Mouse (Mus musculus) CH12.LX (cell line): ENCODE results near the gene Setd3. TPM values are rescaled to one million over a fixed set of nuclear protein-coding genes. Genes with fewer than 3 reads are reported as not detected.

Experiments used
- DNase-seq: peaks from one replicate; pipeline ENCODE4 v3.0.0-alpha.2; 2013; ENCODE audit errors: extremely low read depth
- H3K27ac ChIP-seq: 2 replicates; pipeline ENCODE4 v1.5.1; 2012; ENCODE audit warnings: low read depth, mild to moderate bottlenecking, control low read depth, moderate library complexity; ENCODE audit not compliant: insufficient read depth
- H3K27me3 ChIP-seq: replicated peaks from 2 replicates; pipeline ENCODE3; 2012; ENCODE audit warnings: inconsistent platforms
- H3K36me3 ChIP-seq, 2 experiments: replicated peaks in 1 of 2; 2 replicates each; pipeline versions ENCODE3 to v1.6.1; 2012; ENCODE audit warnings: inconsistent platforms in 1 of 2, low read length in 1 of 2, mild to moderate bottlenecking in 1 of 2, mixed read lengths in 1 of 2, moderate library complexity in 1 of 2; ENCODE audit not compliant: control insufficient read depth in 1 of 2, insufficient read depth in 1 of 2
- H3K4me1 ChIP-seq, 2 experiments: 2 replicates each; pipeline ENCODE4 v1.6.1; 2012; ENCODE audit warnings: inconsistent platforms in 1 of 2, moderate library complexity in 1 of 2; ENCODE audit not compliant: insufficient read depth in 2 of 2, control insufficient read depth in 1 of 2
- H3K4me2 ChIP-seq: 2 replicates; pipeline ENCODE4 v1.6.1; 2012; ENCODE audit warnings: low read depth, mild to moderate bottlenecking, control low read depth; ENCODE audit not compliant: poor library complexity, insufficient read depth, severe bottlenecking
- H3K4me3 ChIP-seq, 3 experiments: fragments of 150-350 bp in 1 of 3; sonication (generic) in 1 of 3; replicated peaks in 1 of 3; 2 replicates each; pipeline versions ENCODE3 to v1.5.1; 2011 to 2012; ENCODE audit warnings: low read depth in 2 of 3, low read length in 2 of 3, mild to moderate bottlenecking in 2 of 3, moderate library complexity in 2 of 3, control low read depth in 1 of 3, improper control_type of control experiment in 1 of 3, inconsistent platforms in 1 of 3, mixed read lengths in 1 of 3; ENCODE audit not compliant: poor library complexity in 1 of 3
- H3K79me2 ChIP-seq: replicated peaks from 2 replicates; pipeline ENCODE4 v1.6.1; 2012; ENCODE audit warnings: mild to moderate bottlenecking, moderate library complexity; ENCODE audit not compliant: control insufficient read depth, poor library complexity, insufficient read depth, severe bottlenecking; ENCODE audit errors: extremely low read depth
- H3K9ac ChIP-seq: 2 replicates; pipeline ENCODE4 v1.6.1; 2012; ENCODE audit warnings: low read depth, mild to moderate bottlenecking, control low read depth, moderate library complexity; ENCODE audit not compliant: insufficient read depth
- H3K9me3 ChIP-seq: replicated peaks from 2 replicates; pipeline ENCODE3; 2012; ENCODE audit warnings: low read length, inconsistent platforms, mixed read lengths
- CHD1 ChIP-seq: IDR thresholded peaks from 2 replicates; pipeline ENCODE4 v1.6.1; 2012; ENCODE audit warnings: low read depth, low read length, improper control_type of control experiment, inconsistent platforms
- CTCF ChIP-seq, 2 experiments: IDR thresholded peaks in 1 of 2; conservative IDR thresholded peaks in 1 of 2; 2 replicates each; pipeline ENCODE4 v1.5.1; 2011 to 2012; ENCODE audit warnings: low read depth in 2 of 2, low read length in 2 of 2, improper control_type of control experiment in 1 of 2, inconsistent platforms in 1 of 2, mild to moderate bottlenecking in 1 of 2, moderate library complexity in 1 of 2
- ELF1 ChIP-seq: IDR thresholded peaks from 2 replicates; pipeline ENCODE4 v1.6.1; 2014; ENCODE audit warnings: low read depth, mild to moderate bottlenecking, inconsistent platforms, low read length, improper control_type of control experiment
- EP300 ChIP-seq: IDR thresholded peaks from 2 replicates; pipeline ENCODE4 v1.6.1; 2011; ENCODE audit warnings: low read length, improper control_type of control experiment
- HCFC1 ChIP-seq: IDR thresholded peaks from 2 replicates; pipeline ENCODE4 v1.6.1; 2012; ENCODE audit warnings: low read depth, mild to moderate bottlenecking, inconsistent platforms, low read length, improper control_type of control experiment
- IRF4 ChIP-seq: IDR thresholded peaks from 2 replicates; pipeline ENCODE4 v1.6.1; 2014; ENCODE audit warnings: low read depth, mild to moderate bottlenecking, inconsistent platforms, low read length, improper control_type of control experiment
- KAT2A ChIP-seq: IDR thresholded peaks from 2 replicates; pipeline ENCODE4 v1.6.1; 2012; ENCODE audit warnings: low read length, improper control_type of control experiment, inconsistent platforms; ENCODE audit not compliant: insufficient replicate concordance
- MAX ChIP-seq: IDR thresholded peaks from 2 replicates; pipeline ENCODE4 v1.6.1; 2011; ENCODE audit warnings: low read length, improper control_type of control experiment
- MAZ ChIP-seq: IDR thresholded peaks from 2 replicates; pipeline ENCODE4 v1.6.1; 2012; ENCODE audit warnings: low read depth, mild to moderate bottlenecking, inconsistent platforms, low read length, improper control_type of control experiment, moderate library complexity
- MYC ChIP-seq: IDR thresholded peaks from 2 replicates; pipeline ENCODE4 v1.6.1; 2011; ENCODE audit warnings: low read depth, mild to moderate bottlenecking, improper control_type of control experiment, low read length
- NRF1 ChIP-seq: IDR thresholded peaks from 2 replicates; pipeline ENCODE4 v1.6.1; 2014; ENCODE audit warnings: low read depth, mild to moderate bottlenecking, inconsistent platforms, low read length, improper control_type of control experiment, moderate library complexity
- PAX5 ChIP-seq: IDR thresholded peaks from 2 replicates; pipeline ENCODE4 v1.6.1; 2012; ENCODE audit warnings: low read length, inconsistent platforms, mixed read lengths
- POLR2A ChIP-seq: IDR thresholded peaks from 2 replicates; pipeline ENCODE4 v1.6.1; 2011; ENCODE audit warnings: low read depth, mild to moderate bottlenecking, improper control_type of control experiment, low read length
- RAD21 ChIP-seq: IDR thresholded peaks from 2 replicates; pipeline ENCODE4 v1.6.1; 2011; ENCODE audit warnings: low read depth, mild to moderate bottlenecking, low read length, improper control_type of control experiment, moderate library complexity
- RCOR1 ChIP-seq: conservative IDR thresholded peaks from 2 replicates; pipeline ENCODE4 v1.6.1; 2012; ENCODE audit warnings: low read depth, mild to moderate bottlenecking, inconsistent platforms, low read length, improper control_type of control experiment
- TBP ChIP-seq: conservative IDR thresholded peaks from 2 replicates; pipeline ENCODE4 v1.6.1; 2011; ENCODE audit warnings: low read depth, low read length, improper control_type of control experiment
- TCF12 ChIP-seq: IDR thresholded peaks from 2 replicates; pipeline ENCODE4 v1.6.1; 2014; ENCODE audit warnings: low read depth, mild to moderate bottlenecking, inconsistent platforms, low read length, improper control_type of control experiment
- UBTF ChIP-seq: IDR thresholded peaks from 2 replicates; pipeline ENCODE4 v1.6.1; 2012; ENCODE audit warnings: low read depth, mild to moderate bottlenecking, inconsistent platforms, low read length, improper control_type of control experiment, moderate library complexity
- USF1 ChIP-seq: IDR thresholded peaks from 2 replicates; pipeline ENCODE4 v1.6.1; 2014; ENCODE audit warnings: low read depth, mild to moderate bottlenecking, inconsistent platforms, low read length, improper control_type of control experiment
- USF2 ChIP-seq: conservative IDR thresholded peaks from 2 replicates; pipeline ENCODE4 v1.6.1; 2011; ENCODE audit warnings: low read depth, low read length, improper control_type of control experiment
- ZC3H11A ChIP-seq: IDR thresholded peaks from 2 replicates; pipeline ENCODE4 v1.6.1; 2012; ENCODE audit warnings: low read depth, mild to moderate bottlenecking, inconsistent platforms, low read length, improper control_type of control experiment
- ZKSCAN1 ChIP-seq: IDR thresholded peaks from 2 replicates; pipeline ENCODE4 v1.6.1; 2012; ENCODE audit warnings: low read depth, inconsistent platforms, low read length, improper control_type of control experiment, borderline replicate concordance
- ZMIZ1 ChIP-seq: IDR thresholded peaks from 2 replicates; pipeline ENCODE4 v1.6.1; 2012; ENCODE audit warnings: low read depth, mild to moderate bottlenecking, inconsistent platforms, low read length, improper control_type of control experiment
- dilution Hi-C: fragments of 300-500 bp; cut with MboI; formaldehyde crosslinking; loops from 2 replicates; pipeline ENCODE4 v1.14.3; 2020; ENCODE audit warnings: low sequenced_read_pairs; ENCODE audit not compliant: extremely low pct_unique_long_range_greater_than_20kb, extremely low pct_ligation_motif_present
- in situ Hi-C: fragments of 300-500 bp; cut with MboI; formaldehyde crosslinking; loops from 3 replicates; pipeline ENCODE4 v1.14.3; 2019; ENCODE audit warnings: low sequenced_read_pairs, low pct_ligation_motif_present, low pct_unique_long_range_greater_than_20kb, mixed read lengths
- polyA plus RNA-seq: library from polyadenylated mRNA; unstranded; fragments of >175 nt; gene quantifications from 2 replicates; pipeline ENCODE4 v1.2.1, GENCODE M21; 2012; ENCODE audit warnings: low read depth; ENCODE audit not compliant: insufficient read length
- total RNA-seq, 2 experiments: library from RNA; depleted of rRNA; stranded (reverse); fragments of 300-350 nt in 1 of 2; fragments of >200 nt in 1 of 2; gene quantifications; 2 replicates each; pipeline ENCODE4 v1.2.3; 2012 to 2014

Gene Setd3
- total and polyA plus RNA-seq, 3 experiments, result 44.3 to 65.9 (median 55.8) TPM

GRCm38 (mm10) chr12:108103292-108103691 lies 75.8 kb downstream of the Setd3 start:
- in situ Hi-C loops, result no loop called here
- Histone ChIP-seq H3K4me1 (peaks cover 0 to 8% of the 10 kb centered on the region in 2 experiments; a peak in 1 of 4 replicates), H3K9me3 (no peaks in the 10 kb centered on the region), H3K4me3 (no peak overlapping the region), H3K27me3 (peaks cover 3% of the 10 kb centered on the region), H3K4me2 (no peak overlapping the region), H3K27ac (no peak overlapping the region), H3K9ac (no peak overlapping the region), H3K79me2 (no peaks in the 10 kb centered on the region), H3K36me3 (peaks cover 10 to 18% of the 10 kb centered on the region in 2 experiments)
- no peak for TF ChIP-seq IRF4
- no peak for TF ChIP-seq USF1
- TF ChIP-seq ZKSCAN1, result no peak
- no peak for TF ChIP-seq POLR2A
- TF ChIP-seq RAD21, result no peak
- no peak for TF ChIP-seq ELF1
- no peak for TF ChIP-seq MAX
- no peak for TF ChIP-seq MYC
- TF ChIP-seq UBTF, result no peak
- TF ChIP-seq TBP, result no peak
- TF ChIP-seq RCOR1, result no peak
- no peak for TF ChIP-seq MAZ
- TF ChIP-seq HCFC1, result no peak
- TF ChIP-seq NRF1, result no peak
- dilution Hi-C loops, result no loop called here
- DNase-seq, result no peak

- Histone ChIP-seq H3K4me2 (no peak overlapping the region), H3K27ac (no peak overlapping the region), H3K4me1 (peaks cover 0 to 8% of the 10 kb centered on the region in 2 experiments; a peak in 1 of 4 replicates), H3K36me3 (peaks cover 10 to 13% of the 10 kb centered on the region in 2 experiments), H3K9me3 (no peaks in the 10 kb centered on the region), H3K27me3 (peaks cover 3% of the 10 kb centered on the region), H3K9ac (no peak overlapping the region), H3K4me3 (no peak overlapping the region), H3K79me2 (no peaks in the 10 kb centered on the region)
- TF ChIP-seq NRF1 (no peak), USF2 (no peak), EP300 (no peak), TBP (no peak), ZMIZ1 (no peak), ZC3H11A (no peak), ZKSCAN1 (no peak), CHD1 (no peak), TCF12 (no peak), KAT2A (no peak), MAZ (no peak), PAX5 (no peak), USF1 (no peak), CTCF (conservative IDR thresholded peaks at IDR 0.05 in 1 of 2, IDR thresholded peaks at IDR 0.05 in 1 of 2; ENCODE audit: low read depth in 2 of 2, low read length in 2 of 2) (no peak), RCOR1 (no peak), POLR2A (no peak)
- in situ Hi-C loops (no loop called here), dilution Hi-C loops (no loop called here)
- no peak for DNase-seq
Measured at GRCm38 (mm10) chr12:108102119-108102518, 77.0 kb downstream of the Setd3 start.
